Mouse (Mus musculus) embryonic fibroblast, embryonic 13.5 days (primary cell): ENCODE measurements around the gene Foxp1. TPM values are rescaled to one million over a fixed set of nuclear protein-coding genes. Genes with fewer than 3 reads are reported as not detected.

ENCODE experiments used
- H3K27ac ChIP-seq: 2 replicates; pipeline ENCODE4 v1.5.1; 2012; ENCODE audit warnings: low read length, control low read depth, inconsistent platforms; ENCODE audit not compliant: insufficient read depth
- H3K4me1 ChIP-seq: 2 replicates; pipeline ENCODE4 v1.6.1; 2011; ENCODE audit warnings: low read length; ENCODE audit not compliant: control insufficient read depth, insufficient read depth
- H3K4me3 ChIP-seq: 2 replicates; pipeline ENCODE4 v1.5.1; 2011; ENCODE audit warnings: mild to moderate bottlenecking, control low read depth, low read length; ENCODE audit not compliant: insufficient read depth
- CTCF ChIP-seq: IDR thresholded peaks from 2 replicates; pipeline ENCODE4 v1.5.1; 2011; ENCODE audit warnings: mild to moderate bottlenecking, control low read depth, low read length, moderate library complexity, borderline replicate concordance; ENCODE audit not compliant: insufficient read depth
- POLR2A ChIP-seq: IDR thresholded peaks from 2 replicates; pipeline ENCODE4 v1.6.1; 2011; ENCODE audit warnings: low read depth, mild to moderate bottlenecking, control low read depth, low read length, moderate library complexity
- polyA plus RNA-seq: library from polyadenylated mRNA; stranded (reverse); fragments of >200 nt; gene quantifications from 2 replicates; pipeline ENCODE4 v1.2.4, GENCODE M21; 2011; ENCODE audit warnings: low read depth; ENCODE audit not compliant: missing spikeins, insufficient read length

Foxp1 gene
- polyA plus RNA-seq, 1 experiment = 137 TPM

DNA sequence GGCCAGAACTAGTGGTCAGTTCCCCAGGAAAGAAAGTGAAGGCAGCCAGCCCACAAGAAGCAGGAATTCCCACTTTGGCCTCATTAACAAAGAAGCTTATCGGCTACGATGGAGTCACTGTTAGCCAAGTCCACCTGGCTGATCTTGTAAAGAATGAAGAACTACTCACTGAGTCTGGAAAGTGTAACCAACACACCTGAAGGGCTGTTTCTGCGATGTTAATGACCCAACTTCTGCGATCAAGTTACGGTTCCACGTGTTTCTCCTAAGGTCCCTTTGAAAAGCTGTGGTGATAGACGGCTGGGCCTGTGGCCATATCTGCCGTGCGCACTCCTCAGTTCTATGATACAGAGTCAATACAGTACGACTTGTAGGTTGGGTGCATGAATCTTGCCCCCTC, 33.1 kb downstream of the Foxp1 start:
- no peak for TF ChIP-seq CTCF
- no peak for TF ChIP-seq POLR2A
- H3K4me3 ChIP-seq = no peak overlapping the region
- no peak overlapping the region for H3K27ac ChIP-seq
- H3K4me1 ChIP-seq = peaks cover 8% of the 10 kb centered on the region

DNA sequence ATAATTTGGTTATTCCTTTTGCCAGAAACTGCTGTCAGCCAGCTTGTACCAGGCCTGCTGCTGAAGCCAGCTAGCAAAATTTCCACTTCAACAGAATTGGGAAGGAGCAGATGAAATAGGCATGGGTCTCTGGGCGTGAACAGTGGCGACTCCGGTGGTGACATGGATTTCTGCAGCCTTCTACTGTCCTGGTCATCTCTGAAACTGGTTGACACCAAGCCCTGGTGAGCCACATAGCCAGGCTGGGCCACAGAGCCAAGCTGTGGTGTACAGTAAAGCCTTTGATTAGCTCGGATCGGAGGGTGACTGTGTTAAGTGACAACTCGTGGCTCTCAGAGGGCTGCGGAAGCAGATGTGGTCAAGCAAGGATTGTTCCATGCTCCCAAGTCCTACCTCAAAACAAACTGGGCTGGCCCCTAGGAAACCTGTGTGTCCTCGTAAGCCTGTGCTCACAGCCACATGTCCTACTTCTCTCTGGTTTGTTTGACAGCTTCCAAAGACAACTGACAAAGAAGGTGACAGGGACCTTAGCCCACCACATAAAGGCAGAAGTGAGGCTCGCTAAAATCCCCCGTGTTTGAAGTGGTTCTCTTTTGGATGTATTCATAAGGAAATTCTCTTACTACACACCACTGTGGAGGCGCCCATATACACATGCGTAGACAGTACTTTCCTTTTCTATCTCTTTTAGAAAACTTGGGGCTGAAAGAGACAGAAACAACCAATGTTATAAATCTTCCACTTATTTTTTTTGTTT, 36.5 kb downstream of the Foxp1 start:
- TF ChIP-seq CTCF (peak; percentile 31; the same call in 1 of the 2 replicates), POLR2A (no peak)
- Histone ChIP-seq H3K27ac (peak overlapping the region; percentile 87), H3K4me1 (peaks cover 17% of the 10 kb centered on the region), H3K4me3 (no peak overlapping the region)

DNA sequence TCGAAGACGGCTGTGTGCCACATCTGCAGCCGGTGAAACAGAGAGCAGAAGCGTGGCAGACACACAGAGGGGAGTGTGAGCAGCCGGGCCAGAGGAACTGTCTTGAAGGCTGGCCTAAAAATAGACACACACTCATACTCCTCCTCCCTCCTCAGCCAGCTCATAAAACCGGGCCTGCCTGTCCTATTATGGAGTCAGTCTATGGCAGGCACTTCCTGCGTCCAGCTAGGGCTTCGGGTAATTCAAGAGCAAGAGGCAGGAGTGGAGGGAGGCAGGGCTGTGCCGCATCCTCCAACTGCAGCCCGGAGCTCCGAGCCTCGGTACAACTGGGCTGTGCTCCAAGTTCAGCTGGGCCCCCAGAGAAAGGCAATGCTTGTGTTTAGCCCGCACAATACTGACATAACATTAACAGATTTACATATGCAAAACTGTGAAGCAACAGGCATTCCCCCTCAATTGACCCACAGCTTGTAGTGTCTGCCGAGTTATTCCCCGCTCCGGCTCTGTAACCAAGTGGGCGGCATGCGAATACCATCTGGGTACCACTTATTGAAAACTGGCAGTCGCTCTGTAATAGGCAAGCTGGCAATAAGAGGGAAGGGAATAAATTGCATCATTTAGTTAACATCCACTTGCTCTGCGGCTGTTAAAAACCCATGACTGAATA, 37.2 kb downstream of the Foxp1 start:
- TF ChIP-seq POLR2A (peak; percentile 78), CTCF (no peak)
- Histone ChIP-seq H3K4me3 (no peak overlapping the region), H3K4me1 (peaks cover 17% of the 10 kb centered on the region), H3K27ac (peak overlapping the region; percentile 87)

DNA sequence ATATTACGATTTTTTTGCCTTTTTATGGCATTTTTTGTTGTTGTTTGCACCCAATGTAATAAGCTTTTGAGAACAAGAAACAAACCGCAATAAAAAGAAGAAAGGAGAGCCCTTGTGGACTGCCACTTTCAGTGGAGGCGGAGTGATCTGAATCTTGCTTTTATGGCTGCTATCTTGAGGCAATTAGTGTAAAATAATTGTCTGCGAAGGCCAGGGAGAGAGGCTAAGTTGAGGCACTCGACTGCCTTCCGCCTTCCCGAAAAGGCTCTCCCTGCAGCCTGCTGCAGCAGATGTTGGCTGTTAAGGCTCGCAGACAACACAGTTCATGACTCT, 37.7 kb downstream of the Foxp1 start:
- H3K4me1 ChIP-seq = peaks cover 19% of the 10 kb centered on the region
- H3K27ac ChIP-seq = peak overlapping the region; percentile 87
- TF ChIP-seq CTCF (no peak), POLR2A (no peak)
- H3K4me3 ChIP-seq = no peak overlapping the region

DNA sequence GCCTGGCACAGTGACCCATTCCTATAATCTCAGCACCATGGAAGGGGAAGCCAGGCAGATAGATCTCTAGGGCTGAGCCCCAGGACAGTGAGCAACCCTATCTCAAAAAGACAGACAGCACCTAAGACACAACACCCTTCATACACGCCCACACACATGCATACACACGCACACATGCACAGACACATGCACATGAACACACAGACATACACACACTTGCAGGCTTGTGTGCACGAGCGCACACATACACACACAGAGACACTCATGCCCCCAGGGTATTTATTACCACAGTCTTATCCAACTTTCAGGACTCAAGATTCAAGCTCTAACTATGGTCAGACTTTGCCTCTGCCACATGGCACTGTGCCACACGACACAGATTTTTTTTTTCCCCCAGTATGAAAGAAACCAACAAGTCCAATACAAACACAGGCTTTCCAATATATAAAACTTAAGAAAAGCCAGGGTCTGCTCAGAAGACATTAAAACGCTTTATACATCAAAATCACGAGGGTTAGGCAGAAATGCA, 38.3 kb downstream of the Foxp1 start:
- Histone ChIP-seq H3K4me1 (peaks cover 24% of the 10 kb centered on the region), H3K4me3 (no peak overlapping the region), H3K27ac (peak overlapping the region; percentile 87)
- TF ChIP-seq POLR2A = peak; percentile 53; the same call in 1 of the 2 replicates
- no peak for TF ChIP-seq CTCF

DNA sequence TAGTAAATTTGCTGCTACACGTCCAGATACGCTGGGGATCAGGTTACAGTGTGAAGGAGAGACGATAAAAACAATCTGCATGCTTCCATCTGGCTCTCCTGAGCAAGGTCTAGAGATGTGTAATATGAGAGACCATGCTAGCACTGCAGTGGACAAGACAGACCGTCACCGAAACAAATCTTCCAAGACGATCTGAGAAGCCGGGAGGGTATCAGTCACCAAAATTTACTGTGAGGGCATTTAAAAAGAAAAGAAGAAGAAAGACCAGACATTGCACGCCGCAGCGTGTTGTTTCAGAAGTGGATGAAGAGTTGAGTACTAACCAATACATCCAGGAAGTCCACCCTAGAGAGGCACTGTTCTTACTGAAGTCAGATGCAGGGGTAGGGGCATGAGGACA, 39.0 kb downstream of the Foxp1 start:
- peaks cover 24% of the 10 kb centered on the region for H3K4me1 ChIP-seq
- peak overlapping the region; percentile 41 for H3K27ac ChIP-seq
- H3K4me3 ChIP-seq = no peak overlapping the region
- TF ChIP-seq CTCF (no peak), POLR2A (no peak)

DNA sequence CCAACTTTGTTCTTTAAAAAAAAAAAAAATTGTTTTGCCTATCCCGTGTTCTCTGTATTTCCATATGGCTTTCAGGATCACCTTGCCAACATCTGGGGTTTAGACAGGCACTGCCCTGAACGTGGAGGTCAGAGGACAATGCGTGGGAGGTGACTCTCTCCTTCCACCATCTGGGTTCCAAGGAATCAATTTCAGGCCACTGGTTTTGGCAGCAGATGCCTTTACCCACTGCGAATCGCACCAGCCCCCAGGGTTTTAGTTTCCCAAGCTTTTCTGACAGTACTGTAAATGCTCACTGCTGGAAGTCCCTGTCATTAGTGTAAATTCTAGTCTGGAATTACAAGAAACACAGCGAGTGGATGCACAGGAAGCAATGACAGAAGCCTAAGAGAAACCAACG, 41.0 kb downstream of the Foxp1 start:
- TF ChIP-seq CTCF (no peak), POLR2A (no peak)
- Histone ChIP-seq H3K4me1 (peaks cover 24% of the 10 kb centered on the region), H3K4me3 (no peak overlapping the region), H3K27ac (no peak overlapping the region)

DNA sequence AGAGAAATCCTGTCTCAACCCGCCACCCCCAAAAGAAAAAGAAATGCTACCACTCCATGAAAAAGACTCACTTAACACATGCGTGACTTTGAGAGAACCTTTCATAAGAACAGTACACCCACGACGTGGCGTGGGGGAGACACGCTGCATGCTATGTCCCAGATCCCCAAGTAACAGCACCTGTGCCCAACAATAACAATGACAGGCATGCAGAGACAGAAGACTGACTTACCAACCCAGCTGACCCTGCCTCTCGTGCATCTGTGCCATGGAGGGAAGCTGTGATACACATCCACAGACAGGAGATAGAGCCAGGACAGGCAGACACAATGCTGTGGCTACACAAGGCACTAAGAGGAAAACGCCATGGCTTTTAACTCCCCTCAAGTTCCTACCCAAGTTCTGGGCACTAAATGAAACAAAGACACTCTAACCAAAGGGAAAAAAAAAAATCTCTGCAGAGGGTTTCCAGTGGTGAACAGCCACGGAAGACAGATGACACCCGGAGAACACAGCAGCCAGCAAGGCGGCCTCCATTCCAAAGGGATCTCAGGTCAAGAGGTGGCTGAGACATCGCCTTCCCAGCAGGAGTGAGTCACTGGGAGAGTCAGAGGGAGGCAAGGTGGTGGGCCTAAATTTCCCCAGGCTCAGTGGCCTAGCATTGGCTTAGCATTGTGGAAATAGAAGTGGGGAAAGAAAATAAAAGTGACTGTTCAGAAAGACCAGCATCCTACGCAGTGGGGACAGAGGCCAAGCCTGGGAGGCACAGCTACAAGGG, 43.5 kb downstream of the Foxp1 start:
- H3K4me1 ChIP-seq = peaks cover 15% of the 10 kb centered on the region
- peak overlapping the region; percentile 90 for H3K27ac ChIP-seq
- no peak for TF ChIP-seq POLR2A
- TF ChIP-seq CTCF = no peak
- no peak overlapping the region for H3K4me3 ChIP-seq

DNA sequence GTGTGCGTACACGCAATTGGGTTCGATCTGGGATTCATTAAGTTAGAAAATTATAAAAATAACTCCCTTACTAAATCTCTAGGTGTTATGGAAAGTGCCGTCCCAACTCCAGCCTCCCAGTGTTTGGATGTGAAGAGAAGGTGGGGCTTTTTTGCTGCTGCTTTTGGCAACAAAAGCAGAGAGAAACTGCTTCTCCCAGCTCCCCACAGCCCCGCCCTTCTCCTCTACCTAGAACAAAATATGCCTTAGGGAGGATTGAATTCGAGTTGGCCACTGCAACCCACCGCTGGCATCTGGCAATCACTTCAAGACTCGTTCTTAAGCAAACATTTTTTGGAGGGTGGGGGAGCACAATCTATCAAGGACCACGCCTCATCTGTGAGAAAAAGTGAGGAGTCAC, 47.5 kb downstream of the Foxp1 start:
- H3K27ac ChIP-seq = no peak overlapping the region
- peaks cover 19% of the 10 kb centered on the region; the same call in 1 of the 2 replicates for H3K4me1 ChIP-seq
- TF ChIP-seq CTCF (no peak), POLR2A (no peak)
- H3K4me3 ChIP-seq = no peak overlapping the region
